Mouse (Mus musculus) intestine, embryonic 16.5 days (tissue): ENCODE data around the gene Lamc1. TPM values are rescaled to one million over a fixed set of nuclear protein-coding genes. Genes with fewer than 3 reads are reported as not detected.

Experiments
- ATAC-seq: fragments of 200-750 bp; cut with Nextera tagmentation; 2 replicates; pipeline ENCODE4 v1.8.0; 2017; ENCODE audit warnings: moderate TSS enrichment, moderate library complexity
- H3K27ac ChIP-seq: fragments of 300-500 bp; sonication (generic); 2 replicates; pipeline ENCODE4 v1.5.1; 2014; ENCODE audit warnings: mild to moderate bottlenecking, low read length
- H3K27me3 ChIP-seq: fragments of 300-500 bp; sonication (generic); replicated peaks from 2 replicates; pipeline ENCODE4 v1.6.1; 2014; ENCODE audit warnings: low read length, control low read depth, mixed read lengths; ENCODE audit not compliant: control insufficient read depth, insufficient read depth
- H3K36me3 ChIP-seq: fragments of 300-500 bp; sonication (generic); 2 replicates; pipeline ENCODE4 v1.6.1; 2014; ENCODE audit warnings: low read length, control low read depth; ENCODE audit not compliant: control insufficient read depth, insufficient read depth
- H3K4me1 ChIP-seq: fragments of 300-500 bp; sonication (generic); 2 replicates; pipeline ENCODE4 v1.6.1; 2014; ENCODE audit warnings: low read length, control low read depth, mixed read lengths; ENCODE audit not compliant: control insufficient read depth, insufficient read depth
- H3K4me2 ChIP-seq: fragments of 300-500 bp; sonication (generic); 2 replicates; pipeline ENCODE4 v1.6.1; 2014; ENCODE audit warnings: low read depth, low read length, control low read depth
- H3K4me3 ChIP-seq: fragments of 300-500 bp; sonication (generic); 2 replicates; pipeline ENCODE4 v1.5.1; 2014; ENCODE audit warnings: mild to moderate bottlenecking, low read length
- H3K9ac ChIP-seq: fragments of 300-500 bp; sonication (generic); 2 replicates; pipeline ENCODE4 v1.6.1; 2014; ENCODE audit warnings: low read depth, low read length
- H3K9me3 ChIP-seq: fragments of 300-500 bp; sonication (generic); 2 replicates; pipeline ENCODE4 v1.6.1; 2016; ENCODE audit warnings: low read length, control low read depth; ENCODE audit not compliant: control insufficient read depth
- WGBS: fragments of 180-500 bp; shearing (Covaris S2); extraction: QIAGEN DNeasy Blood & Tissue Kit; methylation state at CpG from one replicate; pipeline ENCODE4 v1.1.7; 2014; 5-methylcytosine and 5-hydroxymethylcytosine counted together
- polyA plus RNA-seq: library from polyadenylated mRNA; unstranded; fragments of >200 nt; fragmentation: Nextera tagmentation; extraction: Ambion mirVana; gene quantifications from 2 replicates; pipeline ENCODE4 v1.2.1, GENCODE M21; 2015

Gene Lamc1
- polyA plus RNA-seq, 1 experiment from 2014 or later, result 37.1 TPM

GRCm38 (mm10) chr1:153227916-153228315, 104.7 kb downstream of the Lamc1 start:
- Histone ChIP-seq H3K27ac (no peak overlapping the region), H3K27me3 (no peaks in the 10 kb centered on the region), H3K9me3 (no peaks in the 10 kb centered on the region), H3K4me2 (no peak overlapping the region), H3K4me3 (no peak overlapping the region), H3K9ac (no peak overlapping the region), H3K36me3 (peaks cover 25% of the 10 kb centered on the region), H3K4me1 (no peaks in the 10 kb centered on the region)
- 42% methylated on average over 4 of the region's 4 CpGs for WGBS
- no peak for ATAC-seq

DNA sequence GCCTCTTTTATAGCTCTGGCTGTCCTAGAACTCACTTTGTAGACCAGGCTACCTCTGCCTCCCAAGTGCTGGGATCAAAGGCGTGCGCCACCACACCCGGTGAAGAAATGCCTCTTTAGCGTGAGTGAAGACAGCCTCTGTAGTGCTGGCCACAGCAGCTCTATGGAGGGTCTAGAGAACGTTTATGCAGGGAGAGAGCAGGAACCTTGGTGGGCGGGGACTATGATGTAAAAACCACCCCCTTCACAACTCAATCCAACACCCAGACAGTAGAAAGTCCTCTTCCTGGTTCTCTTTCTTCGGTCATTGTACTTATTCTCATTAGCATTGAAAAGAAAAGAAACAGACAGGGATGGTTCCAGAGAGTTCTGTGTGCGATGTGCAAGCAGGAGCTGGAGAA, 105.5 kb downstream of the Lamc1 start:
- no peaks in the 10 kb centered on the region for H3K9me3 ChIP-seq
- H3K4me1 ChIP-seq, result no peaks in the 10 kb centered on the region
- H3K9ac ChIP-seq, result no peak overlapping the region
- H3K36me3 ChIP-seq, result peaks cover 25% of the 10 kb centered on the region
- no peaks in the 10 kb centered on the region for H3K27me3 ChIP-seq
- no peak overlapping the region for H3K27ac ChIP-seq
- no peak for ATAC-seq
- 79% methylated on average over 8 of the region's 8 CpGs for WGBS
- no peak overlapping the region for H3K4me2 ChIP-seq
- no peak overlapping the region for H3K4me3 ChIP-seq

DNA sequence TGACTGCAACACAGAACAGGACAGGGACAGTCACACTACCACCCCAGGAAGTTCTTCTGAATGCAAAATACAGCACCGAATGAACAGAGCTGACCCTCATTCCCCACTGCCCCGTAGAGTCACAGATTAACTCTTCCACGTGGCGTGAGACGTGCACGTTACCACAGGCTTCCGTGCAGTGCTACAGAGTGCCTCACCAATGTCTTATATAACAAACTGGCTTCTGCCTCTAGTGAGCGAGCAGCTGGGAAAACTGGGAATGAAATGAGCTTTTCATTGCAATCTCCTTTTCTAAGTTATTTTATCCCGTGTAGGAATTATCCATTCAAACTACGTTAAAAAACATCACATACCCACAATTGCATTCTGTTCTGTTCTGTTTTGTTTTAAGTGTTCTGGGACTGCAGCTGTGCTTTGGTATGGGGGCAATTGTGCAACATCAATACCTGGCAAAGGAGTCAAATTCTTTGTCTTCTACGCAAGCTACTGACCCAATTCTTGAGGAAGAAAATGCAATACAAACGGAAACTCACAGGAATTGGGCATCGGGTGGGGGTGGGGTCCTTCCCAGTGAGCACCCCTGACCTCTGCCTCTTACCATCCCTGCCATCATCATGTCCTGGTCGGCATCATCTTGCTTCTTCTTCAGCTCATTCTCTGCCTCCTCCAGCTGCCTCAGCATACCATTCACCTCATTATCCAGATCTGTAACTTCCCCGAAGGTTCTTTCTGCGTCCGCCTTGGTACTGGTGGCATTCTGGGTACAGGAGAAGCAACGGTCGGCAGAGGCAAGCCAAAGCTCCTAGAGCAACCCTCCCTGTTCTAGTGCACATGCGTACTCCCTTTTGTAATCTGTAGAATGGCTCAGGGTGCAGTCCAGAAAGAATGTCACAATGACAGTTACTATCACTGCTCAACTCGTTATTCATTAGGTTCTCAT, 106.5 kb downstream of the Lamc1 start:
- no peak overlapping the region for H3K9ac ChIP-seq
- H3K27me3 ChIP-seq, result no peaks in the 10 kb centered on the region
- H3K4me3 ChIP-seq, result no peak overlapping the region
- no peaks in the 10 kb centered on the region for H3K9me3 ChIP-seq
- ATAC-seq, result no peak
- no peak overlapping the region for H3K4me2 ChIP-seq
- WGBS, result 89% methylated on average over 21 of the region's 21 CpGs
- no peaks in the 10 kb centered on the region for H3K4me1 ChIP-seq
- H3K27ac ChIP-seq, result no peak overlapping the region
- H3K36me3 ChIP-seq, result peaks cover 27% of the 10 kb centered on the region

GRCm38 (mm10) chr1:153224331-153224730, 108.3 kb downstream of the Lamc1 start:
- no peak overlapping the region for H3K4me2 ChIP-seq
- WGBS, result 53% methylated on average over 5 of the region's 5 CpGs
- no peaks in the 10 kb centered on the region for H3K4me1 ChIP-seq
- ATAC-seq, result no peak
- no peaks in the 10 kb centered on the region for H3K27me3 ChIP-seq
- peaks cover 30% of the 10 kb centered on the region for H3K36me3 ChIP-seq
- no peak overlapping the region for H3K27ac ChIP-seq
- H3K9me3 ChIP-seq, result no peaks in the 10 kb centered on the region
- no peak overlapping the region for H3K9ac ChIP-seq
- no peak overlapping the region for H3K4me3 ChIP-seq

DNA sequence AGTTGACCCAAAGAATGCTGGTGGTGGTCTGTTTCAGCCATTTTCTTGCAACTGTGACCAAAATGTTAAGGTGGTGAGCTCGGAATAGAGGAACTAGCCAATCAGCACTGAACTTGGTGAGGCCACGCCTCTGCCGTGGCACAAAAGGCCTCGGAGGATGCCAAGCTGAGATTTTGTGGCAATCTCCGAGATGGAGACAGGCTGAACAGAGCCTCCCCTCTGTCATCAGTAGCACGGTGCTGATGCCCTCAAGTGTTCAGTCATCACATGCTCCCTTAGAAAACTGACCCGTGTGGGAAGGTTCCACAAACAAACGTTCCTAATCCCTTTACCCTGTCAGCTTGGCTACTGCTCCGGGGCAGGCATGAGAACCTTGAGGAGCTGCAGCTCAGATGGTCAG, 113.2 kb downstream of the Lamc1 start:
- Histone ChIP-seq H3K4me1 (no peaks in the 10 kb centered on the region), H3K9me3 (no peaks in the 10 kb centered on the region), H3K4me3 (no peak overlapping the region), H3K9ac (no peak overlapping the region), H3K27ac (no peak overlapping the region), H3K4me2 (no peak overlapping the region), H3K27me3 (no peaks in the 10 kb centered on the region), H3K36me3 (peaks cover 12% of the 10 kb centered on the region)
- ATAC-seq, result no peak
- WGBS, result 69% methylated on average over 9 of the region's 9 CpGs

GRCm38 (mm10) chr1:153216516-153216915, 116.1 kb downstream of the Lamc1 start:
- Histone ChIP-seq H3K9me3 (no peaks in the 10 kb centered on the region), H3K27me3 (no peaks in the 10 kb centered on the region), H3K36me3 (peaks cover 12% of the 10 kb centered on the region), H3K27ac (no peak overlapping the region), H3K4me2 (no peak overlapping the region), H3K4me1 (no peaks in the 10 kb centered on the region), H3K9ac (no peak overlapping the region), H3K4me3 (no peak overlapping the region)
- ATAC-seq, result no peak
- 80% methylated on average over 4 of the region's 4 CpGs for WGBS

GRCm38 (mm10) chr1:153215676-153216075, 116.9 kb downstream of the Lamc1 start:
- no peak overlapping the region for H3K9ac ChIP-seq
- WGBS, result 70% methylated on average over 5 of the region's 5 CpGs
- H3K9me3 ChIP-seq, result no peaks in the 10 kb centered on the region
- no peak overlapping the region for H3K4me2 ChIP-seq
- no peak for ATAC-seq
- no peaks in the 10 kb centered on the region for H3K27me3 ChIP-seq
- no peak overlapping the region for H3K4me3 ChIP-seq
- no peaks in the 10 kb centered on the region for H3K4me1 ChIP-seq
- peaks cover 5% of the 10 kb centered on the region; the same call in 1 of the 2 replicates for H3K36me3 ChIP-seq
- H3K27ac ChIP-seq, result no peak overlapping the region

DNA sequence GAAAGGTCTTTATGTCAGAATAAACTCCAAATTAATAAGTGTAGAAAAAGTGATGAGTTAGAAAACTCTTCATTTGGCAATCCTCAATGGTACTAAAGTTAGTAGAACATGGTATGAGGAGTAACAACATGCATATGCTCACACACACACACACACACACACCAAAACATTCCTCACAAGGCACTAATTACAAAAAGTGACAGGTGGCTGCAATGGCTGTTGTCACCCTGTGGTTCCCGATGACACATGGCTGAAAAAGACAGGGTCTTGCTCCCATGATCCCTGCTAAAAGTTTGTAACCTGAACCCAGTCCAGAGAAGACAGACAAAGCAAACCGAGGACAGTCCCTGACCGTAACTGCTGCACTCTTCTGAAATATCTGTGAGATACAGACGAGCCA, 121.6 kb downstream of the Lamc1 start:
- ATAC-seq, result no peak
- Histone ChIP-seq H3K36me3 (no peaks in the 10 kb centered on the region), H3K4me2 (no peak overlapping the region), H3K27ac (no peak overlapping the region), H3K4me3 (no peak overlapping the region), H3K9me3 (no peaks in the 10 kb centered on the region), H3K27me3 (no peaks in the 10 kb centered on the region), H3K4me1 (no peaks in the 10 kb centered on the region), H3K9ac (no peak overlapping the region)
- 49% methylated on average over 4 of the region's 4 CpGs for WGBS

DNA sequence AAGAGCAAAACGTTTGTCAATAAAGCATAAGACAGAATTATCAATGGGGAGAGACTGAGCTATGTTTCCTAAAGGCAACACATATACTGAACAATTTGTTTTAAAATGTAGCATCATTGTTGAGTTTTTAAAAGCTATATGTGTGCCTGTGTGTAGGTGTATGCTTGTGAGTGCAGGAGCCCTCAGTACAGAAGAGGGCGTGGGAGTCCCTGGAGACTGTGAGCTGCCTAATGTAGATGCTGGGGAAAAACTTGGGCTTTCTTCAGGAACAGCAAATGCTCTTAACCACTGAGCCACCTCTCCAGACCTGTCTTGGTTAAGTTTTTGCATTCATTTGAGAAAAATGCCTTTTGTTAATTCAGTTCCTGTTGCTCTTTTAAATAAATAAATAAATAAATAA, 122.4 kb downstream of the Lamc1 start:
- ATAC-seq, result no peak
- WGBS, result 84% methylated on average over 2 of the region's 2 CpGs

More for the DNA sequence above, 122.4 kb downstream of the Lamc1 start:
- Histone ChIP-seq H3K4me3 (no peak overlapping the region), H3K27me3 (no peaks in the 10 kb centered on the region), H3K9me3 (no peaks in the 10 kb centered on the region), H3K27ac (no peak overlapping the region), H3K4me1 (no peaks in the 10 kb centered on the region), H3K36me3 (no peaks in the 10 kb centered on the region), H3K9ac (no peak overlapping the region), H3K4me2 (no peak overlapping the region)
